Mouse (Mus musculus): ENCODE results near the gene Il7r. TPM values are rescaled to one million over a fixed set of nuclear protein-coding genes. Genes with fewer than 3 reads are reported as not detected.

Gene Il7r
- 0.24 and 0.34 TPM in 2 replicates for polyA plus RNA-seq (2015; fragmentation: Nextera tagmentation; extraction: Ambion mirVana)

GRCm38 (mm10) chr15:9530076-9530475 is at the start of gene Il7r:
Gene Il7r, minus strand, starts transcription at chr15:9530176.
- H3K9me3 ChIP-seq (ENCODE audit: control insufficient read depth, low read length) = no peaks in the 10 kb centered on the region
- H3K27ac ChIP-seq (replicated peaks) = no peak within 1 kb of the TSS
- no peak within 1 kb of the TSS for H3K4me3 ChIP-seq (ENCODE audit: low read depth, low read length)
- no peaks in the 10 kb centered on the region for H3K27me3 ChIP-seq (ENCODE audit: control insufficient read depth, insufficient read depth, low read length)
- DNase-seq (ENCODE audit: low spot score) (no peak), ATAC-seq (ENCODE audit: low FRiP score, low TSS enrichment) (no peak)
- H3K4me2 ChIP-seq (replicated peaks; ENCODE audit: low read depth) = no peak within 1 kb of the TSS
- no peak within 1 kb of the TSS for H3K9ac ChIP-seq (ENCODE audit: low read length)
- WGBS = 75% methylated on average over 4 of the region's 4 CpGs
- no peak for TF ChIP-seq EP300 (optimal IDR thresholded peaks at IDR 0.05)
- no peak for TF ChIP-seq CTCF (IDR thresholded peaks at IDR 0.05; ENCODE audit: low read depth)
- H3K36me3 ChIP-seq (ENCODE audit: control insufficient read depth, insufficient read depth, low read length) = no peaks in the 10 kb centered on the region
- H3K4me1 ChIP-seq (replicated peaks; ENCODE audit: control insufficient read depth, insufficient read depth) = no peaks in the 10 kb centered on the region

- 77% methylated on average over 4 of the region's 4 CpGs for WGBS
- DNase-seq (ENCODE audit: low spot score) (no peak), ATAC-seq (ENCODE audit: low FRiP score, low TSS enrichment) (no peak)
- Histone ChIP-seq H3K9ac (ENCODE audit: low read length) (no peak overlapping the region), H3K27ac (replicated peaks) (no peak overlapping the region), H3K36me3 (ENCODE audit: control insufficient read depth, insufficient read depth, low read length) (no peaks in the 10 kb centered on the region), H3K4me3 (ENCODE audit: low read depth, low read length) (no peak overlapping the region), H3K4me2 (replicated peaks; ENCODE audit: low read depth) (no peak overlapping the region), H3K4me1 (replicated peaks; ENCODE audit: control insufficient read depth, insufficient read depth) (no peaks in the 10 kb centered on the region), H3K27me3 (ENCODE audit: control insufficient read depth, insufficient read depth, low read length) (no peaks in the 10 kb centered on the region), H3K9me3 (ENCODE audit: control insufficient read depth, low read length) (no peaks in the 10 kb centered on the region)
- TF ChIP-seq EP300 (optimal IDR thresholded peaks at IDR 0.05) (no peak), CTCF (IDR thresholded peaks at IDR 0.05; ENCODE audit: low read depth) (peak; percentile 39)
Measured at GRCm38 (mm10) chr15:9577303-9577702, 47.3 kb upstream of the Il7r start.

GRCm38 (mm10) chr15:9574796-9575195 is 44.8 kb upstream of the Il7r start:
- ATAC-seq (ENCODE audit: low FRiP score, low TSS enrichment) (no peak), DNase-seq (ENCODE audit: low spot score) (no peak)
- Histone ChIP-seq H3K36me3 (ENCODE audit: control insufficient read depth, insufficient read depth, low read length) (no peaks in the 10 kb centered on the region), H3K4me1 (replicated peaks; ENCODE audit: control insufficient read depth, insufficient read depth) (no peaks in the 10 kb centered on the region), H3K27me3 (ENCODE audit: control insufficient read depth, insufficient read depth, low read length) (no peaks in the 10 kb centered on the region), H3K4me2 (replicated peaks; ENCODE audit: low read depth) (no peak overlapping the region), H3K9me3 (ENCODE audit: control insufficient read depth, low read length) (no peaks in the 10 kb centered on the region), H3K9ac (ENCODE audit: low read length) (no peak overlapping the region), H3K27ac (replicated peaks) (no peak overlapping the region), H3K4me3 (ENCODE audit: low read depth, low read length) (no peak overlapping the region)
- 82% methylated on average over 5 of the region's 5 CpGs for WGBS
- TF ChIP-seq CTCF (IDR thresholded peaks at IDR 0.05; ENCODE audit: low read depth) = no peak
- no peak for TF ChIP-seq EP300 (optimal IDR thresholded peaks at IDR 0.05)

GRCm38 (mm10) chr15:9573361-9573760 is 43.4 kb upstream of the Il7r start:
- WGBS = 55% methylated on average over 4 of the region's 4 CpGs
- Histone ChIP-seq H3K9me3 (ENCODE audit: control insufficient read depth, low read length) (no peaks in the 10 kb centered on the region), H3K36me3 (ENCODE audit: control insufficient read depth, insufficient read depth, low read length) (no peaks in the 10 kb centered on the region), H3K4me3 (ENCODE audit: low read depth, low read length) (no peak overlapping the region), H3K27me3 (ENCODE audit: control insufficient read depth, insufficient read depth, low read length) (no peaks in the 10 kb centered on the region), H3K27ac (replicated peaks) (no peak overlapping the region), H3K4me1 (replicated peaks; ENCODE audit: control insufficient read depth, insufficient read depth) (no peaks in the 10 kb centered on the region), H3K9ac (ENCODE audit: low read length) (no peak overlapping the region), H3K4me2 (replicated peaks; ENCODE audit: low read depth) (no peak overlapping the region)
- ATAC-seq (ENCODE audit: low FRiP score, low TSS enrichment) (no peak), DNase-seq (ENCODE audit: low spot score) (no peak)
- TF ChIP-seq CTCF (IDR thresholded peaks at IDR 0.05; ENCODE audit: low read depth) = no peak
- no peak for TF ChIP-seq EP300 (optimal IDR thresholded peaks at IDR 0.05)

GRCm38 (mm10) chr15:9572664-9573063 is 42.7 kb upstream of the Il7r start:
- DNase-seq (ENCODE audit: low spot score) = no peak
- no peaks in the 10 kb centered on the region for H3K4me1 ChIP-seq (replicated peaks; ENCODE audit: control insufficient read depth, insufficient read depth)
- TF ChIP-seq EP300 (optimal IDR thresholded peaks at IDR 0.05) (no peak), CTCF (IDR thresholded peaks at IDR 0.05; ENCODE audit: low read depth) (no peak)
- no peak overlapping the region for H3K9ac ChIP-seq (ENCODE audit: low read length)
- H3K27ac ChIP-seq (replicated peaks) = no peak overlapping the region
- H3K9me3 ChIP-seq (ENCODE audit: control insufficient read depth, low read length) = no peaks in the 10 kb centered on the region
- H3K27me3 ChIP-seq (ENCODE audit: control insufficient read depth, insufficient read depth, low read length) = no peaks in the 10 kb centered on the region
- no peak for ATAC-seq (ENCODE audit: low FRiP score, low TSS enrichment)
- no peak overlapping the region for H3K4me3 ChIP-seq (ENCODE audit: low read depth, low read length)
- H3K36me3 ChIP-seq (ENCODE audit: control insufficient read depth, insufficient read depth, low read length) = no peaks in the 10 kb centered on the region
- H3K4me2 ChIP-seq (replicated peaks; ENCODE audit: low read depth) = no peak overlapping the region
- 82% methylated on average over 7 of the region's 7 CpGs for WGBS

- Histone ChIP-seq H3K4me3 (ENCODE audit: low read depth, low read length) (no peak overlapping the region), H3K9ac (ENCODE audit: low read length) (no peak overlapping the region), H3K4me1 (replicated peaks; ENCODE audit: control insufficient read depth, insufficient read depth) (no peaks in the 10 kb centered on the region), H3K4me2 (replicated peaks; ENCODE audit: low read depth) (no peak overlapping the region), H3K9me3 (ENCODE audit: control insufficient read depth, low read length) (no peaks in the 10 kb centered on the region), H3K27me3 (ENCODE audit: control insufficient read depth, insufficient read depth, low read length) (no peaks in the 10 kb centered on the region), H3K27ac (replicated peaks) (no peak overlapping the region), H3K36me3 (ENCODE audit: control insufficient read depth, insufficient read depth, low read length) (no peaks in the 10 kb centered on the region)
- ATAC-seq (ENCODE audit: low FRiP score, low TSS enrichment) (no peak), DNase-seq (ENCODE audit: low spot score) (no peak)
- 81% methylated on average over 2 of the region's 2 CpGs for WGBS
- TF ChIP-seq EP300 (optimal IDR thresholded peaks at IDR 0.05) (no peak), CTCF (IDR thresholded peaks at IDR 0.05; ENCODE audit: low read depth) (no peak)
Measured at GRCm38 (mm10) chr15:9571896-9572295, 41.9 kb upstream of the Il7r start.
